Mouse (Mus musculus): ENCODE results near the gene Rapgef5.
"Not testable (repeated sequence)": the region's sequence is repeated elsewhere in the genome, so short reads cannot be mapped to it uniquely, and the experiment has no call there.

The Rapgef5 gene

DNA sequence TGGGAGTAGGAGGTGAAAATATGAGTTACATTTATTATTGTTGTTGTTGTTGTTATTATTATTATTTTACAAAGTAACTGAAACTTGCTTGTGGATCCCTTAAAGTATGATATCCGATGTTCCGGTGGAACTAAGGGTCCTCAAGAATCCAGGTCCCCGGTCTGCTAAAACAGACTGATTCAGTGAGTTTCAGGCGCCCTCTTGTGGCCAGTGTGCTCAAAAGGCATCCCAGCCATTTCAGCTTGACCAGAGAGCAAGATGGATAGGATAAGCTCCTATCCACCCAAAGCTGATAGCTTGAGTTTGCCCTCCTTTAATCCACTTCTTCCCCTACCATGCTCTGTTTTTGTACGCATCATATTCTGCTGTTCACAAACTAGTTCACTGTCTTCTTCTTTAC lies 252.8 kb downstream of the Rapgef5 start:
- DNase-seq (ENCODE audit: low read depth), result peak; percentile 48

DNA sequence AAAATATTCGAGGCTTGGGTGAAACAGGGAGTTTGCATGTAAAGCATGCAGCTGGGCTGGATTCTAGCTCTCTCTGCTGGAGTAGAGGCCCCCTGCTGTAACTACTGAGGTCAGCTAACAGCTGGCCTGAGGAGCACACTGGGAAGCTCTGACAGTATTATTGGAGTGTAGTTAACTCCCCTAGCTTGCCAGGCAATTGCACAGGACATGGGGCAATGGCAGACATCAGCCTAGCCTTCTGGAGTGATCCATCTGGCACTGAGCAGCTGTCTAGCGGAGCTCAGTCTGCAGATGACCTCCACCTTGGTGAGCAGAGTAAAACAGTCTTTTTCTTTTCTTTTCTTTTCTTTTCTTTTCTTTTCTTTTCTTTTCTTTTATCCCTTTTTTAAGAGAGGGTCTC lies 253.9 kb downstream of the Rapgef5 start:
- DNase-seq (ENCODE audit: low read depth), result no peak

DNA sequence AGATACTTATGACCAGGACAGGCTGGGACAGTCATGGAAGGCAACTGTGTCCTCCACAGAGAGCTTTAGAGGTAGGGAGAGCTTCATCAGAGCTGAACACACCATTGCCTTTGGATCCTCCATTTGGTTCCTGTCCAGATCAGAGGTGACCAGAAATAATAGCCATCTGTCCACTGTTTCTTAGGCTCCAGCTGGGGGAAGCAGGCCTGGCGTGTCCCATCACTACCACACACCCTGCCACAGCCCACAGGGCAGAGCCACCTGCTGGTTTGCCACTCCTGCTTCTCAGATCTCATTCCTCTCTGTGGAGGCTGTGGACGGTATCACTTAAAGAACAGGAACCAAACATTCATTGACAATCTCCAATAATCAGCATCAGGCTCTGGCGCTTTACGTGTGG lies 254.9 kb downstream of the Rapgef5 start:
- no peak for DNase-seq (ENCODE audit: low read depth)

DNA sequence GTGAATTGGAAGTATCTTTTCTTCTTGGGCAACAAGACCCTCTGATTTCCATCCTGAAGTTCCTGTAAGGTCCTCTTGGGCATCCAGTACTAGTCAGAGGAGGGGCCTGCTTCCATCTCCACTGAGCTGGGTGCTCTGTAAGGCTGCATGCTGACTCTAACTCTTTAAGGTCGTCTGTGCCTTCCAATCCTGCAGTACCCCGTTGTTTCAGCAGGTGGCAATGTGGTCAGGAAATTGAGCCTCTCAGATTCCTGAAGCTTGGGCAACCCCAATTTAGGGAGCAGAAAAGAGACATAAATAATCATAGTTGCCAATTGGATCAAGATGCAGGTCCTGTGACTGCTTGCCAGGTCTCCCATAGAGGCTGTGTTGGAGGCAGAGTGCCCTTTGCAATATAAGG lies 256.4 kb downstream of the Rapgef5 start:
- DNase-seq (ENCODE audit: low read depth), result peak; percentile 27

DNA sequence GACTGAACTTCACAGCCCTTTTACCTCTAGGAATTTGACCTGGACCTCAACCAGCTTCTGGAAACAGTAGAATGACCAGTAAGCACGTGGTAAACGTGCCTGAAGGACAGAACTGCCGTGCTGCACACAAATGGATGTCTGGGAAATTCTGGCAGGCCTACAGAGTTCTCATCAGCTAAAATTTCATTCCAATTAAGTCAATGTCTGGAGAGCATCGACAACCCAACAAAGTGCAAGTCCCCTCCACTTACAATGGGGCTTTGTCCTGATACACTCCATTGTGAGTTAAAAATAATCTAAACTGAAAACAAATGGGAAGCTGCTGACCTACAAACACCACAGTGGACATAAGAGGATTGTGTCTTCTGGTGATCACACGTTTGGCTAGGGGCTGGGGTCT lies 260.6 kb downstream of the Rapgef5 start:
- DNase-seq (ENCODE audit: low read depth), result no peak

DNA sequence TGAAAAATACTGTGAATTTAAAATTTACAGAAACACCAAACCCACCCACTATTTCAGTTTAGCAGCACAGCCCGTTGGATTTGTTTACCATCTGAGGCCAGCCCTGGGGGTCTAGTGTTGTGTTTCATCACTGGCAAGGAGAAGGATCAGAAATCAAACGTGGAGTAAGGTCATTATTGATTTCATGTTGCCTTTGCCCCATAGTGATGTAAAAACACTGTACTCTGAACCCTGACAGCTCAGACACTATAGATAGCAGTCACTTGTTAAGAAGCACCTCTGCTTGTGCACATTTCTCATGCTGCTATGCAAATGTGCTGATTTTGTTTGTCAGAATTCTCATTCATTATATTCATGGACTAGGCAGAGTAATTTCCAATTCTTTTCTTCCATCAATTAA lies 265.1 kb downstream of the Rapgef5 start:
- DNase-seq (ENCODE audit: low read depth), result no peak

DNA sequence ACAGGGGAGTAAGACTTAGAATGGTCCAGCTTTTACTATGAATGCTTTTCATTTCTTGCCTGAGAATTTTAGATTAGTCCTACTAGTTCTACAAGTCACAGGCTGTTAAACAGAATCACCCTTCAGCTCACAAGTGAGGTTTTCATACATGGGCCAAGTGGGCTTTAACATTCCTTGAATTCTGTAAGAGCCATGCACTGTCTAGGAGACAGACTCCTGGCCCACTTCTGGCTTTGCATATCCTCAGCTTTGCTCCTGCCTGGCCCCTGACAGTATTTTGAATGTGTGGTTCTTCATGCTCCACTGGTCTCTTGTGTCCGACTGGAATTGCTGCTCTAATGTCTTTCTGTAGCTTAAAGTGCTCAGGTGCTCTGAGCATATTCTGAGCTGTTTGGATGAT lies 267.1 kb downstream of the Rapgef5 start:
- DNase-seq (ENCODE audit: low read depth), result no peak

DNA sequence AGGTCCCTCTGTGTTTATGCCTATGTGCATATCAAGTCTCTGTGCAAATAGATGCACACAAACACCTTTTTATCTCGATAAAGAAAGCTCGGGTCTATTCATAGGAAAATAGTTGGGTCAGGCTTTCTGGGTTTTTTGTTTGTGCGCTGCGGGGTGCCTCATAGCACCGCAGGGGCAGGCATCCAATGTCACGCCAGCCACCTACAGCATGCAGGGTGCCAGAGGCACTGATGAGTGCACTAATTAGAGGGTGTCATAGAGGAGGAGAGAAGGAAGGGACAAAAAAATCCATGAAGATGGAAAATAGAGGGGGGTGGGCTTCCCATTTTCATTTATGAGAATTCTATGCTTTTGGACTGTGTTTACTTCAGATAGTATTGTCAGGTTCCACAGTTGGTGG lies 270.3 kb downstream of the Rapgef5 start:
- no peak for DNase-seq (ENCODE audit: low read depth)

DNA sequence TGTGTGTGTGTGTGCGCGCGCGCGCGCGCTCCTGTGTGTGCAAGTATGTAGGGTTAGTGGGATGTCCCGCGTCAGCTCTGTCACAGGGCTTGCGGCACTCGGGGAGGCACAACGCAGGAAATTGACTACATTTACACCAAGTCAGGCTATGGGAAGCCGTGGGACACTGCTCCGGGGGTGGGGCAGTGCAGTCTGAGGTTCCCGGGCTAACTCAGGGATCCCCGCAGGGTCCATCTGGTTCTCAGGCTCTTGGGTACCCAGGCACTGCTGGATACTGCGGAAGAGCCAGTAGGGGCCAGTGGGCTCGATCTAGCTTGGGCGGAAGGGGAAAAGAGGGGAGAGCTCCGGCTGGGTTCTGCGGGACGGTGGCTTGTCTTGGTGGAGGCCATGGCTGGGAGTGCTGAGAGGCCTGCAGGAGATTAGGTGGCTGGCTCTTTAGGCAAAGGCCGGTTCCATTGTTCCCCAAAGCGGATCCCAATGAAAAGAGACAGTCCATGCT lies 272.3 kb downstream of the Rapgef5 start:
- DNase-seq (ENCODE audit: low read depth), result no peak

DNA sequence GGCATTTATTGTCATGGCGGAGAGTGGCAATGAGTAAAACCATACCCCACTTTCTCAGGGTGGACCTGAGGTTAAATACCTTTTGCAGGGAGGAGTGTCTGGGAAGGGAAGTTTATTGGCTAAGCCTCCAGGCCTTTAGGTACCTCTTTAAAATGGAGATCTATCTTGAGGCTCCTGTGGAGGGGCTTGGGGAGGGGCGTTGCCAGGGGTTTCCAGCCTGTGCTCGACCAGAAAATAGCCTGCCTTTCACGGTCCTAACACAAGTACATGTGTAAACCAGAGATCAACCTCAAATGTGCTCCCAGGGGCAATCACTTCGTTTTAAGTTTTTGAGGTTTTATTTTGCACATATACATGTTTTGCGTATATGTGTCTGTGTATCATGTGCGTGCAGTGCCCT lies 272.7 kb downstream of the Rapgef5 start:
- no peak for DNase-seq (ENCODE audit: low read depth)

DNA sequence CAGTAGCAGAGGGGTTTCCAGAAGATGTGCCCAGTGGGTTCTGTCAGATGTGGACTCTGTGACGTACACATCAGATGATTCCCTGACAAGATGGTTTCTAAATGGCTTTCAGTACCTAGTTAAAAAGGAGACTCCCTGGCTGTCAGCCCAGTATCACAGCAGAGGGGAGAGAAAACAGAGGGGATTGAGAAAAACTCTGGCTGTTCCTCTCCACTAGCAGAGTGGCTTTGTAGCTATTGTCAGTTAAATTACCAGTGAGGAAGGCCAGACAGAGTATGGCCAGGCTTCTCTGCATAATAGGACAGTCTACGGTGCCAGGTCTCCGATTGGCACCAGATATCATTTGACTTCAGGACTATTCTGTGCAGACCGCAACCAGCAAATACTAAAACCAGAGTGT lies 279.0 kb downstream of the Rapgef5 start:
- DNase-seq (ENCODE audit: low read depth), result no peak

DNA sequence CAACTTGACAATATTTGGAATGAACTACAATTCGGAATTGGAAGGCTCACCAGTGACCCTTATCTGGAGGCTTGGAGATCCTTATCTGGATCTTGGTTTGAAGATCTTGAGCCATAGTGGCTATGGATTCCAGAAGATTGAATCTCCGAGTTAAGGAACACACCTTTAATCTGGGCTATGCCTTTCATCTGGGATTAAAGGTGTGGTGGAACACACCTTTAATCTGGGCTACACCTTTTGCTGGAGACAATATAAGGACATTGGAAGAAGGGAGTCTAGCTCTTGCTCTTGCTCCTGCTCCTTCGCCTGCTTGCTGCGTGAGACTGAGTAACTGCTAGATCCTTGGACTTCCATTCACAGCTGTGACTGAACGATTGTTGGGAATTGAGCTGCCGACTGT lies 287.7 kb downstream of the Rapgef5 start, which contains the start of gene Cdca7l:
Gene Cdca7l (plus strand): TSS at position 301 of the 400 bp plus-strand sequence.
- not testable (repeated sequence) for DNase-seq (ENCODE audit: low read depth)

DNA sequence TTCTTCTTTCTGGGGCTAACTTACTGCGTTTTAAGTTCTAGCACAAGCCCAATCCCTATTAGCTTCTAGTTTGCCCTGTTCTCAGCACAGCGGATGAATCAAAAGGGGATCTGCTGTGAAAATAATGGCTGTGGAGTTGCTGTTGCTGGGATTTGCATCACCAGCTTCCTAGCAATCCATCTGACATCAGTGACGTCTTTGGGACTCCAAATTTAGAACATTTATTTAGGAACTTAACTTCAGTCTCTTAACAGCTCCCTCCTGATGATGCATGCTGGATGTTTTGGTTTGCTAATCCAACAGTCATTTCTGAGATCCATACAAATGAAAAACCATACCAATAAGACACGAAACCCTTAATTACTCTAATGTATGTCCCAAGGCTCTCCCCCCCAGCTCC lies 289.3 kb downstream of the Rapgef5 start:
- no peak for DNase-seq (ENCODE audit: low read depth)

DNA sequence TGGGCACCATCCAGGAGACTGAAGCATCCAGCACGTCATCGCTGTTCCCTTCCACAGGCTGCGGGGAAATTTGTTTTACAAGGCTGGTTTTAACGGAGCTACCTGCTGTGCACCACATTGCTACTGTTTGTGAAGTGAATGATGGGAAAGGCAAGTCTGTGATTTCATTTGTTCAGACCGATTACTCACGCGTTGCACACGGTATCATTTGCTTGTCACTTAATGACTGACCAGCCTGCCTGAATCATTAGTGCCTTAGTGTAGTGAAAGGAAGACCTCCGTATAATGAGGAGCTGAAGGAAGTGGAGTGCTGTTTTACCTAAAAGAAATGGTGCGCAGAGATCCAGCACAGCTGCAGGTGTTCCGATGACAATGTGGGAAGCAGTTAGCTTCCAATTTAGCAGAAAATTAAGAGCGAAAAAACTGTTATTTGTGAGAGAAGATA lies 289.8 kb downstream of the Rapgef5 start:
- DNase-seq (ENCODE audit: low read depth), result no peak

DNA sequence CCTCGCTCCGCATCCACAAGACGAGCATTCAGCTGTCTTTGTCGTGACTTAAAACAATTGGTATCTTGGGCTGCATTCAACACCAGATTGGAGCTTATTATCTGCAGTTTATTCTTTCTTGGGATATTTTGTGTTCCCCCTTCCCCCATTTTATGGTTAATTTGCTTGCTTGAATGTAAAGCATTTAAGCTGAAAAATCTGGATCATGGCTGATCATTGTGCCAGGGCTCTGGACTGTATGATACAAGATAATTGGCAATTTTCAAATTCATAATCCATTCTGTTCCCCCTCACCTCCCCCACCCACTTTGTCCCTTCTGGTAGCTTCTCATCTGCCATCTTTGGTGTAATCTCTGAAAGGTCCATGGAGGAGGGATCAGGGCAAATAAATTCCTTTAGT lies 290.2 kb downstream of the Rapgef5 start:
- no peak for DNase-seq (ENCODE audit: low read depth)

DNA sequence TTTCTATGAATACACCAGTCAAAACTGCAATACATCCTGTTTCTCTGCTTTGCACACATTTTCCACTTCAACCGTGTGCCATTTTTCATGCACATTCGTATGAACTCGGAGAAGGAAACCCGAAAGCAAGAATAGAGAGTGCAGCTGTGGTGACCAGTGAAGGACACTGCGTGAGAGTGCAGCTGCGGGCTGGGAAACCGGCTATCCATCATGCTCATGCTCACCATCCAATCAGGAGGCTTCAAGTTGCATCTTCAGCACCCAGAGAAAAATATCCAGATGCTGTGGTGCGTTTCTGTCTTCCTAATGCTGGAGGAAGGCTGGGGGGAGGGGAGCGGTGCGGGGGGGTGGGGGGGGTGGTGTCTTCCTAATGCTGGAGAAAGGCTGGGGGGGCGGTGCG lies 291.4 kb downstream of the Rapgef5 start:
- DNase-seq (ENCODE audit: low read depth), result no peak

DNA sequence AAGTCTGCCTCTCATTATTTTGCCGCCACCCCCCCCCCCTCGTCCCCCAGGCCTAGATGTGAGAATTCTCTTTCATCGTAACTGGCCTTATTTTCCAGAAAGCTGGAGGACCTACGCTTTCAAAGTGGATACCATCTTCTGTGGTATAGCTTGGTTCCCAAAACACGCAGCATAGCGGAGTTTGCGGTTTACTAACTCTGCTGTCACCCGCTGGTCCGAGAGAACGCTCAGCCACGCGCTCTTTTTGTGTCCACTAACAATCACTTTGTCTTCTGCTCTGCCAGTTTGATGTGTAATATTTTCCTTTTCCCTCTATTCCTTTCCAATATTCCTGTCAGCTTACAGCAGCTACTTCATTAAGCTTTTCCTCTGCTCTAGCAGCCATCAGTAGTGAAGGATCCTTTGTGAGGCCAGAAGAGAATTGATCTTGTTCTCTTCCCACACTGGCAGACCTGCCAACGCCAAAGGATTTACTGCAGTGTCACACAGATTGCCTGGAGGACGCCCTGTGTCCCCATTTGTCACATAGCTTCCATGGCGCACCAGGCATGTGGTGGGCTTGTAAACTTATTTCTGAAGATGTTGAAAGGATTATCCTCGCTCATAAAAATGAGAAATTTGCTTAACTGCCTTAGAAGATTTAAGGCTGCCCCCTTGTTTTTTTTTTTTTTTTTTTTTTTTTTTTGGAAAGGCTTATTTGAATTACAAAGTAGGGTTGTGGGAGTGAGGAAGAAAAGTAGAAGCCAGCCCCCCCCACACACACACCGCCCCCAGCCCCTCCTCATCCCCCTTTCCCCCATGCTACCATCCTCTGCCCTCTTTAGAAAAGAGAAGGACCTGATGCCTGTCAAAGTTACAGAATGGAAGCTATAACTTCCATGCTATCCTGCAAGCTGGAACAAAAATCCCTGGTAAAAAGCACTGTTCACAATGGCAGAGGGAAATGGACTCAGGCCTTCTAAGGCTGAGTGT lies 292.4 kb downstream of the Rapgef5 start:
- no peak for DNase-seq (ENCODE audit: low read depth)

All from c-Kit-positive CD71-positive TER-119-negative erythroid progenitor cells, embryonic 14.5 days (primary cell).